Mouse (Mus musculus) MEL (cell line): Measurements from ENCODE around the gene 2510009E07Rik. TPM values are rescaled to one million over a fixed set of nuclear protein-coding genes. Genes with fewer than 3 reads are reported as not detected.

Experiments
- DNase-seq: peaks from one replicate; pipeline ENCODE4 v3.0.0; 2011; ENCODE audit warnings: low read depth, low spot score
- H3K27ac ChIP-seq: 2 replicates; pipeline ENCODE4 v1.5.1; 2012; ENCODE audit warnings: low read depth, mild to moderate bottlenecking, control low read depth, low read length, moderate library complexity; ENCODE audit not compliant: control insufficient read depth
- H3K27me3 ChIP-seq, 2 experiments: fragments of 150-350 bp in 1 of 2; sonication (generic) in 1 of 2; 2 replicates each; pipeline ENCODE4 v1.6.1; 2012; ENCODE audit warnings: low read length in 2 of 2, mild to moderate bottlenecking in 2 of 2, improper control_type of control experiment in 1 of 2, moderate library complexity in 1 of 2; ENCODE audit not compliant: insufficient read depth in 2 of 2, control insufficient read depth in 1 of 2
- H3K36me3 ChIP-seq, 2 experiments: 2 replicates each; pipeline ENCODE4 v1.6.1; 2012 to 2014; ENCODE audit warnings: low read length in 2 of 2, improper control_type of control experiment in 1 of 2, inconsistent platforms in 1 of 2, mild to moderate bottlenecking in 1 of 2; ENCODE audit not compliant: insufficient read depth in 2 of 2, control insufficient read depth in 1 of 2
- H3K4me1 ChIP-seq, 2 experiments: fragments of 150-350 bp in 1 of 2; sonication (generic) in 1 of 2; 2 replicates each; pipeline ENCODE4 v1.6.1; 2012; ENCODE audit warnings: low read length in 2 of 2, improper control_type of control experiment in 1 of 2, mild to moderate bottlenecking in 1 of 2; ENCODE audit not compliant: insufficient read depth in 2 of 2, control insufficient read depth in 1 of 2
- H3K4me3 ChIP-seq, 2 experiments: fragments of 150-350 bp in 1 of 2; sonication (generic) in 1 of 2; 2 replicates each; pipeline ENCODE4 v1.5.1; 2012; ENCODE audit warnings: low read depth in 2 of 2, low read length in 2 of 2, mild to moderate bottlenecking in 2 of 2, moderate library complexity in 2 of 2, control low read depth in 1 of 2, improper control_type of control experiment in 1 of 2; ENCODE audit not compliant: control insufficient read depth in 1 of 2, insufficient read depth in 1 of 2
- H3K79me2 ChIP-seq: 2 replicates; pipeline ENCODE4 v1.6.1; 2012; ENCODE audit warnings: mild to moderate bottlenecking, low read length, moderate library complexity; ENCODE audit not compliant: control insufficient read depth, poor library complexity, insufficient read depth
- H3K9ac ChIP-seq: 2 replicates; pipeline ENCODE4 v1.6.1; 2012; ENCODE audit warnings: low read depth, mild to moderate bottlenecking, control low read depth, low read length, moderate library complexity; ENCODE audit not compliant: control insufficient read depth, poor library complexity, severe bottlenecking
- H3K9me3 ChIP-seq: fragments of 150-350 bp; sonication (generic); replicated peaks from 2 replicates; pipeline ENCODE4 v1.6.1; 2012; ENCODE audit warnings: mild to moderate bottlenecking, low read length, improper control_type of control experiment, moderate library complexity; ENCODE audit not compliant: insufficient read depth
- BHLHE40 ChIP-seq: IDR thresholded peaks from 2 replicates; pipeline ENCODE4 v1.6.1; 2012; ENCODE audit warnings: low read depth, mild to moderate bottlenecking, inconsistent platforms, low read length, improper control_type of control experiment, borderline replicate concordance
- CHD1 ChIP-seq: IDR thresholded peaks from 2 replicates; pipeline ENCODE4 v1.6.1; 2012; ENCODE audit warnings: low read depth, mild to moderate bottlenecking, inconsistent platforms, low read length, improper control_type of control experiment
- CTCF ChIP-seq, 3 experiments: IDR thresholded peaks in 2 of 3; conservative IDR thresholded peaks in 1 of 3; 2 replicates each; pipeline ENCODE4 v1.5.1; 2011 to 2012; ENCODE audit warnings: low read length in 3 of 3, low read depth in 2 of 3, mild to moderate bottlenecking in 2 of 3, improper control_type of control experiment in 1 of 3, inconsistent platforms in 1 of 3, mixed read lengths in 1 of 3, moderate library complexity in 1 of 3; ENCODE audit not compliant: control insufficient read depth in 1 of 3, insufficient read depth in 1 of 3, poor library complexity in 1 of 3, severe bottlenecking in 1 of 3
- GABPA ChIP-seq: IDR thresholded peaks from 2 replicates; pipeline ENCODE4 v1.6.1; 2012; ENCODE audit warnings: low read depth, mild to moderate bottlenecking, inconsistent platforms, low read length, improper control_type of control experiment, moderate library complexity
- MAFK ChIP-seq: IDR thresholded peaks from 2 replicates; pipeline ENCODE4 v1.6.1; 2011; ENCODE audit warnings: low read depth, mild to moderate bottlenecking, low read length, improper control_type of control experiment, borderline replicate concordance
- MAX ChIP-seq: IDR thresholded peaks from 2 replicates; pipeline ENCODE4 v1.6.1; 2011; ENCODE audit warnings: low read length, improper control_type of control experiment
- MAZ ChIP-seq: IDR thresholded peaks from 2 replicates; pipeline ENCODE4 v1.6.1; 2012; ENCODE audit warnings: low read depth, mild to moderate bottlenecking, inconsistent platforms, low read length, improper control_type of control experiment
- MXI1 ChIP-seq: IDR thresholded peaks from 2 replicates; pipeline ENCODE4 v1.6.1; 2011; ENCODE audit warnings: mild to moderate bottlenecking, low read depth, low read length, improper control_type of control experiment
- MYC ChIP-seq: IDR thresholded peaks from 2 replicates; pipeline ENCODE4 v1.6.1; 2011; ENCODE audit warnings: low read depth, mild to moderate bottlenecking, low read length, improper control_type of control experiment, moderate library complexity
- NRF1 ChIP-seq: IDR thresholded peaks from 2 replicates; pipeline ENCODE4 v1.6.1; 2014; ENCODE audit warnings: low read depth, mild to moderate bottlenecking, inconsistent platforms, low read length, improper control_type of control experiment, moderate library complexity; ENCODE audit not compliant: poor library complexity, insufficient read depth, severe bottlenecking
- POLR2A ChIP-seq, 2 experiments: IDR thresholded peaks; 2 replicates each; pipeline ENCODE4 v1.6.1; 2011 to 2012; ENCODE audit warnings: low read length in 2 of 2, mild to moderate bottlenecking in 2 of 2, control low read depth in 1 of 2, improper control_type of control experiment in 1 of 2, low read depth in 1 of 2, moderate library complexity in 1 of 2; ENCODE audit not compliant: control insufficient read depth in 1 of 2, insufficient read depth in 1 of 2, poor library complexity in 1 of 2
- POLR2AphosphoS2 ChIP-seq: IDR thresholded peaks from 2 replicates; pipeline ENCODE4 v1.6.1; 2011; ENCODE audit warnings: low read length, improper control_type of control experiment
- RAD21 ChIP-seq: IDR thresholded peaks from 2 replicates; pipeline ENCODE4 v1.6.1; 2011; ENCODE audit warnings: mild to moderate bottlenecking, low read depth, low read length, improper control_type of control experiment
- SIN3A ChIP-seq: IDR thresholded peaks from 2 replicates; pipeline ENCODE4 v1.6.1; 2012; ENCODE audit warnings: low read length, improper control_type of control experiment, inconsistent platforms
- TAL1 ChIP-seq: IDR thresholded peaks from 2 replicates; pipeline ENCODE4 v1.6.1; 2012; ENCODE audit warnings: mild to moderate bottlenecking, inconsistent platforms, low read length, moderate library complexity, mixed read lengths
- TBP ChIP-seq: IDR thresholded peaks from 2 replicates; pipeline ENCODE4 v1.8.0; 2011; ENCODE audit warnings: low read depth, low read length, improper control_type of control experiment
- TCF12 ChIP-seq: IDR thresholded peaks from 2 replicates; pipeline ENCODE4 v1.6.1; 2014; ENCODE audit warnings: low read depth, mild to moderate bottlenecking, inconsistent platforms, low read length, improper control_type of control experiment, moderate library complexity
- ZKSCAN1 ChIP-seq: IDR thresholded peaks from 2 replicates; pipeline ENCODE4 v1.6.1; 2012; ENCODE audit warnings: low read depth, mild to moderate bottlenecking, inconsistent platforms, low read length, improper control_type of control experiment, moderate library complexity
- polyA plus RNA-seq, 2 experiments: library from polyadenylated mRNA; stranded (reverse) in 1 of 2; unstranded in 1 of 2; fragments of >175 nt in 1 of 2; fragments of >200 nt in 1 of 2; gene quantifications; 2 replicates each; pipeline versions ENCODE4 v1.2.1 to v1.2.4; 2012; ENCODE audit warnings: low replicate concordance in 2 of 2, low read depth in 1 of 2; ENCODE audit not compliant: insufficient read length in 2 of 2, insufficient read depth in 1 of 2, missing spikeins in 1 of 2
- total RNA-seq: library from RNA; depleted of rRNA; stranded (reverse); fragments of 300-350 nt; gene quantifications from 2 replicates; pipeline ENCODE4 v1.2.3, GENCODE M21; 2012

2510009E07Rik gene
- total and polyA plus RNA-seq, 3 experiments = not detected

- H3K36me3 ChIP-seq = peaks cover 0 to 18% of the 10 kb centered on the region in 2 experiments; a peak in 2 of 4 replicates
These were observed 48.5 kb downstream of the 2510009E07Rik start for GRCm38 (mm10) chr16:21645915-21646314.

DNA sequence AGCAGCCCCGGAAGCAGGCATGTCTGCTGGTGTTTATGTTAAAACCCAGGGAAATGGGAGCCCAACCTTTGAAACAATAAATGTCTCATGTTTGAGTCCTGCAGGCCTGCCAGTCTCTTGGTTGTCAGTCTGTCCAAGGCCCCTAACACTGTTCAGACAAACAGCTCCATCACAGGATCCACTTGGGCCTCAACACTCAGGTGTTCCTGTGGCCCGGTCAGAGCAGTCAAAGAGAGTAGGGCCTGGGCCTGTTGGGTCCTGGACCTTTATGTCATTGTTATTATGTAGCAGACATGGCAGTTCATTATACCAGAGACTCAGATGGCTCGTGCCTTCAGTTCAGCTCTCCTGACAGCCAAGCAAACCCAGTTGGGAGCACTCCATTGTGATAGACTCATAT lies 49.9 kb downstream of the 2510009E07Rik start:
- Histone ChIP-seq H3K79me2 (no peaks in the 10 kb centered on the region), H3K4me1 (peaks cover 22 to 32% of the 10 kb centered on the region in 2 experiments), H3K9ac (no peak overlapping the region), H3K9me3 (no peaks in the 10 kb centered on the region), H3K4me3 (no peak overlapping the region), H3K27me3 (no peaks in the 10 kb centered on the region), H3K27ac (no peak overlapping the region), H3K36me3 (peaks cover 0 to 18% of the 10 kb centered on the region in 2 experiments; a peak in 2 of 4 replicates)
- no peak for DNase-seq
- TF ChIP-seq BHLHE40 = no peak
- no peak for TF ChIP-seq SIN3A
- TF ChIP-seq RAD21 = no peak
- TF ChIP-seq TAL1 = no peak
- no peak for TF ChIP-seq TBP
- no peak for TF ChIP-seq CHD1
- TF ChIP-seq TCF12 = no peak
- no peak for TF ChIP-seq MAFK
- TF ChIP-seq ZKSCAN1 = no peak
- TF ChIP-seq POLR2A (IDR thresholded peaks at IDR 0.05; ENCODE audit: control insufficient read depth in 1 of 2, insufficient read depth in 1 of 2, low read depth in 1 of 2, low read length in 2 of 2, poor library complexity in 1 of 2) = no peak
- no peak for TF ChIP-seq GABPA
- no peak for TF ChIP-seq MAZ
- TF ChIP-seq NRF1 = no peak
- no peak for TF ChIP-seq MYC
- no peak for TF ChIP-seq POLR2AphosphoS2
- no peak for TF ChIP-seq MXI1
- TF ChIP-seq MAX = no peak
- TF ChIP-seq, all 39 proteins: peak for 0

More at GRCm38 (mm10) chr16:21645915-21646314, 48.5 kb downstream of the 2510009E07Rik start:
- Histone ChIP-seq H3K79me2 (no peaks in the 10 kb centered on the region), H3K9me3 (no peaks in the 10 kb centered on the region), H3K27me3 (no peaks in the 10 kb centered on the region), H3K9ac (no peak overlapping the region), H3K4me3 (no peak overlapping the region), H3K4me1 (peaks cover 23 to 30% of the 10 kb centered on the region in 2 experiments), H3K27ac (no peak overlapping the region)
- no peak for DNase-seq
- TF ChIP-seq CTCF (IDR thresholded peaks at IDR 0.05 in 2 of 3, conservative IDR thresholded peaks at IDR 0.05 in 1 of 3; ENCODE audit: control insufficient read depth in 1 of 3, insufficient read depth in 1 of 3, low read depth in 2 of 3, low read length in 3 of 3, poor library complexity in 1 of 3, severe bottlenecking in 1 of 3) = no peak
